ENCODE assay signal across 23 mouse cellular contexts in genomic region chr5:132380261-132380660, GRCm38 (mm10).
DNase-seq lines count a peak whose midpoint lies in the region; ATAC-seq lines count a peak whose summit lies in the region.
"Had no signal": no experiment of that assay in that cellular context is flagged by ENCODE, and none has a peak within 500 bp of the region (broad histone marks: within the 10 kb centered on the region; RNA-seq: fewer than 3 reads in every experiment).

No protein-coding gene starts in this region.

- H3K36me3 ChIP-seq in kidney, embryonic 16.5 days (ENCODE audit: insufficient read depth, low read length) = no peaks in the 10 kb centered on the region
- H3K36me3 ChIP-seq: embryonic facial prominence, embryonic 12.5 days; forebrain, embryonic 12.5 days; heart, embryonic 10.5 days; heart, embryonic 15.5 days; hindbrain, embryonic 15.5 days had no signal

- H3K9me3 ChIP-seq in kidney, embryonic 16.5 days (ENCODE audit: low read length) = no peaks in the 10 kb centered on the region
- H3K9me3 ChIP-seq: embryonic facial prominence, embryonic 12.5 days; forebrain, embryonic 12.5 days; heart, embryonic 10.5 days; heart, embryonic 15.5 days; hindbrain, embryonic 15.5 days had no signal

- DNase-seq in gastrocnemius, adult 18-20 months (ENCODE audit: low spot score) = peak; percentile 7
- DNase-seq in gastrocnemius, postnatal 4 days (ENCODE audit: low spot score in 2 of 2) = no peak
- DNase-seq in kidney, adult 8-10 months = no peak
- peak; percentile 56 to 60 for DNase-seq in kidney, postnatal 4 days
- no peak for DNase-seq in kidney, postnatal 25 days
- DNase-seq: adrenal gland, adult 8-10 months; cerebellum, adult 11-12 months; cerebellum, adult 9-10 months; cerebellum, postnatal 25 days; forebrain, postnatal 0 days; gastrocnemius, adult 2 months; gastrocnemius, postnatal 25 days; heart, adult 18-20 months; heart, postnatal 14 days had no signal

- H3K4me3 ChIP-seq in kidney, embryonic 16.5 days (ENCODE audit: low read length) = no peak overlapping the region
- H3K4me3 ChIP-seq: embryonic facial prominence, embryonic 12.5 days; forebrain, embryonic 12.5 days; gastrocnemius, adult 2 months; heart, embryonic 10.5 days; heart, embryonic 15.5 days; hindbrain, embryonic 15.5 days had no signal

- no peaks in the 10 kb centered on the region for H3K27me3 ChIP-seq in kidney, embryonic 16.5 days (ENCODE audit: insufficient read depth, low read length)
- H3K27me3 ChIP-seq: CH12.LX; embryonic facial prominence, embryonic 12.5 days; forebrain, embryonic 12.5 days; heart, embryonic 15.5 days; hindbrain, embryonic 15.5 days; Patski had no signal

- H3K4me1 ChIP-seq in kidney, embryonic 16.5 days (ENCODE audit: insufficient read depth, low read length) = peaks cover 17% of the 10 kb centered on the region

- no peak overlapping the region for H3K4me2 ChIP-seq in kidney, embryonic 16.5 days (replicated peaks; ENCODE audit: low read depth, low read length)
- H3K4me2 ChIP-seq: embryonic facial prominence, embryonic 12.5 days; forebrain, embryonic 12.5 days; heart, embryonic 15.5 days; hindbrain, embryonic 15.5 days had no signal

- H3K9ac ChIP-seq in kidney, embryonic 16.5 days (replicated peaks; ENCODE audit: low read length) = no peak overlapping the region
- H3K9ac ChIP-seq: embryonic facial prominence, embryonic 12.5 days; forebrain, embryonic 12.5 days; forebrain, postnatal 0 days; heart, embryonic 15.5 days; hindbrain, embryonic 15.5 days had no signal

- peak; percentile 27; the same call in 1 of the 2 replicates for ATAC-seq in kidney, embryonic 16.5 days (ENCODE audit: low FRiP score, low TSS enrichment)
- ATAC-seq: activated CD4-positive, CD25-positive, alpha-beta regulatory T cell, adult 4 months; forebrain, postnatal 0 days; Patski had no signal

- no peak overlapping the region for H3K27ac ChIP-seq in kidney, embryonic 16.5 days (ENCODE audit: low read length)
- H3K27ac ChIP-seq: embryonic facial prominence, embryonic 12.5 days; forebrain, embryonic 12.5 days; gastrocnemius, adult 2 months; heart, embryonic 10.5 days; heart, embryonic 15.5 days; hindbrain, embryonic 15.5 days had no signal

- WGBS in kidney, embryonic 16.5 days = 22% methylated on average over 5 of the region's 5 CpGs

Comparison
In these comparisons a context has a peak if more than half of its experiments do, and no peak if none do; other contexts are left out.
1. DNase-seq: peak in gastrocnemius, adult 18-20 months (single experiment) and kidney, postnatal 4 days (2 of 2); none in gastrocnemius, postnatal 4 days (0 of 2), kidney, adult 8-10 months (0 of 2) and kidney, postnatal 25 days (0 of 2).